Mouse (Mus musculus) granulocyte monocyte progenitor cell, adult 5-6 weeks (primary cell): ENCODE results near the gene Nppa. TPM values are rescaled to one million over a fixed set of nuclear protein-coding genes. Genes with fewer than 3 reads are reported as not detected.

Experiments used
- ATAC-seq: replicated peaks from 2 replicates; pipeline ENCODE4 v1.8.0; 2016; ENCODE audit warnings: mild to moderate bottlenecking, moderate TSS enrichment, inconsistent platforms; ENCODE audit not compliant: poor library complexity, severe bottlenecking
- total RNA-seq, 2 experiments: library from RNA; stranded (forward) in 1 of 2; stranded (reverse) in 1 of 2; fragments of 200-712, 200-1000 nt in 1 of 2; fragments of >200 nt in 1 of 2; fragmentation: Nextera tagmentation in 1 of 2; gene quantifications; 2 replicates each; pipeline ENCODE4 v1.2.3; 2014 to 2017

The Nppa gene
- total RNA-seq (2014; fragmentation: Nextera tagmentation) (not detected in 2 replicates), total RNA-seq (2017) (not detected in 2 replicates)

DNA sequence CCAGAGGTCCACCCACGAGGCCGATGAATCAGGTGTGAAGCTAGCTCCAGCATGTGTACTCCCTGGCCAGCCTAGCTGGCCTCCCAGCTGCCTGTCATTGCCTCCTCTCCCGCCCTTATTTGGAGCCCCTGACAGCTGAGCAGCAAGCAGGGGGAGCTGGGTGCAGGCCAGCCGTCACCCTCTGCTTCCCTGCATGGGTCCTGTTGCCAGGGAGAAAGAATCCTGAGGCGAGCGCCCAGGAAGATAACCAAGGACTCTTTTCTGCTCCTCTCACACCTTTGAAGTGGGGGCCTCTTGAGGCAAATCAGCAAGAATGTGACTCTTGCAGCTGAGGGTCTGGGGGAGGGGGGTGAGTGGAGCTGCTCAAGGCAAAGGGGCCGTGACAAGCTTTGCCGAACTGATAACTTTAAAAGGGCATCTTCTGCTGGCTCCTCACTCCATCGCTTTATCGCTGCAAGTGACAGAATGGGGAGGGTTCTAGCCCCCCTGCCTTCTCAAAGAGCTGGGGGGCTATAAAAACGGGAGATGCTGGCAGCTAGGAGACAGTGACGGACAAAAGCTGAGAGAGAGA lies at the start of gene Nppa:
Gene Nppa (plus strand): TSS at position 521 of the 571 bp plus-strand sequence.
- no peak for ATAC-seq

DNA sequence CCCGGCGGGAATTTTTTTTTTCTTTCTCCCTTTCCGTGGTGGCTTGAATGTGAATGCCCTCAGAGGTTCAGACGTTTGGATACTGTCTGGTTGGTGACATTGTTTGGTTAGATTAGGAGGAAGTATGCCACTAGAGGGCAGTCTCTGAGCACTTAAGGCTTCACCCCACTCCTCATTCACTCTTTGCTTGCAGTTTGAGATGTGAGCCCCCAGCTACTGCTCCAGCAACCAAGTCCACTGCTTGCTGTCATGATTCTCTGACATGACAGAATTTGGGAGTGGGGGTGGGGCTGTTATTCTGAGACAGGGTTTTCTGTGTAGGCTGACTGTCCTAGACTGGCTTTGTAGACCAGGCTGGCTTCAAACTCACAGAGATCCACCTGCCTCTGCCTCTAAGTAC lies 46.9 kb upstream of the Nppa start:
- peak; percentile 92 for ATAC-seq

DNA sequence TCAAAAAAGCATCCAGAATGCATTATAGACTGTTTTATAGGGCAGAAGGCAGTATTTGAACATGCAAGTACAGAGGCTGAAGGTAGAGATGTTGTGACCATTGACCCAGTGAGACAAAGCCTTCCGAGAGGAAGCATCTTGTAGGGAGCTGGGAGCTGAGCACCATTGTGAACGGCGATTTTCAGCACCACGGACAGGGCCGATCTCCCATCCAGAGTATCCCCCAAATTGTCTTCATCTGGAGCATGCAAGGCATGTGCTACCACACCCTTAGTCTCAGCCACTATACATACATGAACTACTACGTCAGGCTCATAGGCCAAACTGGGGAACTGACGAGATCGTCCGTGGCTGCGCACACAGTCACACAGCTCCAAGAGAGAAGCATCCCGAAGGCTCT lies 43.4 kb upstream of the Nppa start:
- peak; percentile 58 for ATAC-seq

DNA sequence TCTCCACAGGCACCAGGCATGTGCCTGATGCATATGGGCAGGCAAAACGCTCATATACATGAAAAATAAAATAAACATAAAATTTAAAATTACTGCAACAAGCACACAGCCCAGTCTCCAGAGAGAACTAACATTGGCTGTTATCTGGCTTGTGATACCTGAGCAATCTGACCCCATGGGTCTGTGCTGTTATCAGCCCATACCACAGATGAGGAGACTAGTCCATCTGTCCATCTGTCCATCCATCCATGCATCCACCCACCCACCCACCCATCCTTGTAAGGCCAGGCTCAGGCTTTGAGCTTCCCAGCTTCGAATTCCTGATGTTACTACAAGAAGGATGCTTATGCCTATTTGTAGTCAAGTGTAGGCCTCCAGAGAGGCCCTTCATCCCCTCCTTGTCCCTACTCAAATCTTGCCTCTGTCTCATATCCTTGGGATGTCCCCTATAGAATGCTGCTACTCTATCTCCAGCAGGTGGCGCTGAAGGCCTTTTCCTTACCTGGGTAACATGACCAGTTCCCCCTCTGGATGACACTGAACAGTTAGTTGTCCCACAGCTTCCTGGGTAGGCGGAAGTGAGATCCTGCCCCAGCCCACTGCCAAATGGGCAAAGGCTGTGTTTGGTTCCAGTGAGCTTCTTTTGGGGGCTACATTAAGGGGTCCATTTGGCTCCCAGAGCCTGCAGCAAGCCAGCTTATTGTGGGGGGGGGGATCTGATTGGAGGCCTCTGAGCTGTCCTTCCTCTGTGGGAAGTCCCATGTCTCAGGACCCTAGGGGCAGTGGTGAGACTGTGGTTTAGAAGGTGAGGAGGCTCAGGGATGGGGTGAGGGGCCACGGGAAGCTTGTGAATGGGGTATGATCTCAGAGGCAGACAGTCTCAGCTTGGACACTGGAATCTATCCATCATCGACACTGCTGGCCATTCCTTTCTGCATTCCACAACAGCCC lies 40.4 kb upstream of the Nppa start:
- ATAC-seq = peak; percentile 96

GRCm38 (mm10) chr4:147962781-147963180 lies 37.7 kb upstream of the Nppa start:
- no peak for ATAC-seq

- no peak for ATAC-seq
Observed at GRCm38 (mm10) chr4:147963623-147964022, 36.9 kb upstream of the Nppa start.

- no peak for ATAC-seq
Observed at GRCm38 (mm10) chr4:147965712-147966111, 34.8 kb upstream of the Nppa start.

DNA sequence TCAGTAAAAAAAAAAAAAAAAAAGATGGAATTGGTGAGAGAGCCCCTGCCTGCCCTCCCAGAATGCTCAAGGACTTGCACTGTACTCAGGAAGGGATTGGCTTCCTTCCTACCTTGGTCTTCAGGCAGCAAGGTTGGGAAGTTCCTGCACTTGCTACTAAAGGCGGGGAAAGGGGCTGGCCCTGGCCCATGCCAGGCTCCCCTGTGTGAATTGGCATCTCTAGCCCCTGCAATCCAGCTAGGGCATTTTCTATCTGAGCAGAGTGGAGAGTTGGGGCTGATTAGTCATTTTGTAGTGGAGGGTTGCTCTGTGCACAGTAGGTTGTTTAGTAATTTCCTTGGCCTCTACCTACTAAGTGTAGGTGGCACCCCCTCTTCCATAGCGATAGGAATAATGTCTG lies 31.7 kb upstream of the Nppa start:
- ATAC-seq = no peak

DNA sequence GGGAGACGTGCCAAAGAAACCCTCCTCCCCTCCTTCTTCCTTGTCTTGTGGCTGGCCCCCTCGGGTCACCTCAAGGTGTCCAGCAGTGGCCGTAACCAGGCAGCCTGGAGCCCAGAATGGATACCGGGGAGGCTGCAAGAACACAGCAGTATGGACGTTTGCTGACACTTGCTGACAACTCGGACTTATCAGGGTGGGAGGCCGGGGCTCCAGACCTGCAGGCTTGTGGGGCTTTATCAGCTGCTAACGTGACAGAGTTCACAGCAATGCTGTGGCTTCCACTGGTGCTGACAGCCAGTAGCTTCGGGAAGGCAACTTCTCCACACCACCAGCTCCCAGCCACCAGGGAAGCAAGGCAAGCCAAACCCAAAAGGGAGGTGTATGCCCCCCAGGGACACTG lies 31.2 kb upstream of the Nppa start:
- ATAC-seq = no peak

DNA sequence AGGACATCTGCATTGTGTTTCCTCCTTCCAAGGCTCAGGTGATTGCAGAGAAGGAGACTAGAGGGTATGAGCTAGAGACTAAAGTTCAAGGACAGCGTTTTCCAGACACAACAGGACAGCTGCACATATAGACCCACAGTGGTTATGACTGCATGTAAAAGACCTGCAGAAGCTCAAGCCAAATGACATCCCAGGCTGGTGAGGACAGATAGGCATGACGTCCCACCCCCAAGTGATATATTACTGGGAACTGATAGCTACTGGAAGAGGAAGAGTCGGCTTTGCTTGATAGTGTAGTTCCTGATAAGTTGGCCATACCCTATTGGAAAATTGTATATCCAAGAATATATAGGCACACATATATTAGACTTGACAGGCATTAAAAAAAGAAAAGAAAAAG lies 24.3 kb upstream of the Nppa start:
- ATAC-seq = no peak

DNA sequence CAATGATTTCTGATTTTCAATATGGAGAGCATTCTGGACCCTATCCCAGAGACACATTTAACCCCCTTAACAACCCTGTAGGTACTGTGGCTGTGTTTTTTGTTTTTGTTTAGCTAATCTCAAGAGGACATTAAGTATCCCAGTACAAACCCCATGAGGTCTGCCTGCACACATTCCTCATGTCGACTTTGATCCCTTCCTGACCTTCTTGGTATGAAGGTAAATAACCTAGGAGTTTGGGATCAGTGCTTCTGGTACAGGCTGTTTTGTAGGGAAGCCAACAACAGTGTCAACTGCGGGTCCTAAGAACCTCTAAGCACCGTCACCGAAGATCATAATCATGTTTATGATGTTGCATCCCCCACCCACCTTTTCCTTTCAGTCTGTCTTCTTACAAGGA lies 22.8 kb upstream of the Nppa start:
- no peak for ATAC-seq

DNA sequence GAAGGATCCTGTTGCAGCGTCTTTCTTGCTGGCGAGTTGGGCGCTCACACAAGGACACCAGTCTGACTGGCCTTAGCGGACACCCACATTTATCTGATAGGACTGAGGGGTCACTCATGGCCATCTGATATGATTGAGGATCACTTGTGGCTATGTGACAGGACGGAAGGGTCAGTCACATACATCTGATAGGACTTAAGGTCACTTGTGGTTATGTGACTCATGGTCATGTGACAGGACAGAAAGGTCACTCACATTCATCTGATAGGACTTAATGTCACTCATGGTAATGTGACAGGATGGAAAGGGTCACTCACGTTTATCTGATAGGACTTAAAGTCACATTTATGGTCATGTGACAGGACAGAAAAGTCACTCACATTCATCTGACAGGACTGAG lies 22.1 kb upstream of the Nppa start:
- ATAC-seq = no peak

DNA sequence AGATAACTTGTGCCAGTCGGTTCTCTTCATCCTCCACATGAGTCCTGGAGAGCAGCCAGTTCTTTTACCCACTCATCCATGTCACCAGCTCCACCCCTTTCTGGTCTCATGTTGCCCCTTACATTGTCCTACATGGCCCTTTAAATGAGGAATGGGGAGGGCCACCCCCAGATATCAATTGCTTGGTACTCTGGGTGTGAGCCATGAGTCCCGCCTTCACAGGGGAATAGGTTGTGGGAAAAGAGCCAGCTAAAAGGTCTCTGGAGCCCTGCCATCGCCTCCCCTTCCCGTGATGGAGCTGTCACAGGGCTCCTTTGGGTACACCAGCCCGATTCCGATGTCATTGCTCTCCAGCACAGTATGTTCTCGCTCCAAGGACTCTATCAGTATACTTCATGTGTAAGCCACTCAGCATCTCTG lies 21.1 kb upstream of the Nppa start:
- no peak for ATAC-seq

DNA sequence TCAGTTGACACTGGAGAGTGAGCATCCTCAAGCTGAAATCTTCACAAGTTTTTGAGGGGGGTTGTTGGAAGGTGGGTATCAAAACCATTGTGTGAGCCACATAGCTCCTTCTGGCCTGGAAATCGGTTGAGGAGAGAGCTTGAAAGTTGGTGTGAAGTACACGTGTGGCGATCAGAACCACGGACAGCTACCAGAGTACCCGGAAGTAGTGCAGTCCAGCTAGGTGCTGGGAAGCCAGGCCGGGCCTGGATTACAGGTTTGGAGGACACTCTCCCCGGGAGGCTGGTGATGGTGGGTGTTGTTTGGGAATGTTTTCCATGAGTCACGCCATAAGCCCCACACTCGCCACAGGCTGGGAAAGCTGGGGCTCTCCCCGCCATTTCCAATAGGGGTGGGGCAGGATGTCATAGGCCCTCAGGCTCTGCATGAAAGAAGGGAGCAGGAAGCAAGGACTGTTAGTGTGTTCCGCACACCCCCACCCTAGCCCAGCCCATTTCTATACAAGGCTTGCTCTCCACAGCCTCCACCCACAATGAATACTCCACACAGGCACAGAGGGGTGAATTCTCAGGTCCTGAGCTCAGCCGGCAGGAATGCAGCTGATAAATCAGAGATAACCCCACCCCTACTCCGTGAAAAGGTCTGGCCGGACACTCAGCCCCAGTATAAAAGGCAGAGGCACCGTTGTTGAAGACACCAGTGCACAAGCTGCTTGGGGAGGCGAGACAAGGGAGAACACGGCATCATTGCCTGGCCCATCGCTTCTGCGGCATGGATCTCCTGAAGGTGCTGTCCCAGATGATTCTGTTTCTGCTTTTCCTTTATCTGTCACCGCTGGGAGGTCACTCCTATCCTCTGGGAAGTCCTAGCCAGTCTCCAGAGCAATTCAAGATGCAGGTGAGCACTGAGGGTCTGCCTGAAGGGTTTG lies 15.1 kb upstream of the Nppa start, which contains the start of gene Nppb:
Gene Nppb (plus strand): TSS at position 584 of the 928 bp plus-strand sequence.
- peak; percentile 90 for ATAC-seq

DNA sequence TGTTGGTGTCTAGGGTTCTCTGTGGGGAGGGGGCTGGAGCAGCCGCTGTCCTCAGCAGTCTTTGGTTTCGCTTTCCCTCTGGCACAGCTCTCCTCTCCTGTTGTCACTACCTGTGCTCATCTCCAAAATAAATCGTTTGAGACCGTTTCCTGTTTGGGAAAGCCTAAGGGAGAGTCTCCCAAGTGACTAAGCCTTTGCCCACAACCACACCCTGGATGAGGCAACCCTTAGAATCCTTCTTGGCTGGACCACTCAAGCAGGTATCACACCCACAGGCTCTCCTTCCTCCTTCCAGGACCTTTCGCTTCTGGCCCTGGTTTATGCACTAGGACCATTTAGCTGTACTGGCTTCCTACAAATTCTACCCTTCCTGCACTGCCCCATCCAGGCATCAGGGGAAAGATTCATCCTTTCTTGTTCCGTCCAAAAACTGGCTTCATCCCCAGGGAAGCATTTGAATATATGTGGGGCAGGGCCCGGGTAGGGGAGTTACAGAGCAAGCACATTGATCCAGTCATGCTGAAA lies 6.9 kb upstream of the Nppa start:
- no peak for ATAC-seq

DNA sequence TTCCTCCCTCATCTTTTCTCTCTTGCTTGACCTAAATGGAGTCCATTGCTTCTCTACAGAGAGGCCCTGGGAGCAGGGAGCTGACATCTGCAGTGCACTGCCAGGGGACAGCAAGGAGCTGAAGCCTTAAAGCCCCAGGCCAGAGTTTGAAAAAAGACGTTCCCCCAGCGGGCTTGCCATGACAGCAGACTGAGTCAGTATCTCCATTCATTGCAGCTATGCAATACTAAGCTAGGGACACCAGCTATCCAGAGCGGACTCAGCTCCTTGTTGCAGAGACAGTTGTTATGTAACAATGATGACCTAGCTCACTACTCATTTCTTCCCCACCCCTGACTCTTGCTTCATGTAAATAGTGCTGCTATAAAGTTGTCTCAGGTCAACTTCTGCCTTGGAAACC lies 5.2 kb upstream of the Nppa start:
- no peak for ATAC-seq

- ATAC-seq = no peak
Observed at GRCm38 (mm10) chr4:148001013-148001789, 679 bp downstream of the Nppa start.

DNA sequence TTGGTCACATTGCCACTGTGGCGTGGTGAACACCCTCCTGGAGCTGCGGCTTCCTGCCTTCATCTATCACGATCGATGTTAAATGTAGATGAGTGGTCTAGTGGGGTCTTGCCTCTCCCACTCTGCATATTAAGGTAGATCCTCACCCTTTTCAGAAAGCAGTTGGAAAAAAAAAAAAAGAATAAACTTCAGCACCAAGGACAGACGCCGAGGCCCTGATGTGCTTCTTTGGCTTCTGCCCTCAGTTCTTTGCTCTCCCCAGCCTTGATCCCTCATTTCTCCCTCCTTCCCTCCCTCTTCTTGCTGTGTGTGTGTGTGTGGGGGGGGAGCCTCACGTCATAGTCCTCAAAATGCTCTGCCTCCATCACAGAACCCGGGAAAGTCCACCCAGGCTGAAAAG lies 1.3 kb downstream of the Nppa start:
- ATAC-seq = no peak

DNA sequence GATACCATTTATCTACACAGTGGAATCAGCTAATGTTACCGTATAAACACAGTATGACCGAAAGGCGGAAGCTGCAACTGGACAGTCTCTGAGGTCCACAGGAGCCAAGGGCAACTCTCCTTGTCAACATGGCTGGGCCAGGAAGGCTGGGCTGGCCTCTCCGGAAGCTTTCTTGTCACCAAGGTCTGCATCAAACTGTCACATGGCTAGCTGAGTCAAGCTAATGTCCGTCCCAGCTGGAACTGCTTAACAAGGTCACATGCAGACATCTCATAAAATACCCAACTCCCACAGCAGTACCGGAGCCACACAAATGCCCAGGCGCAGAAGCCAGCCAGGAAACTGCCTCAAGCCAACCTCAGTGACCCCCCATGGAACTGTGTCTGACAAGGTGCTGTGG lies 3.8 kb downstream of the Nppa start:
- ATAC-seq = no peak

- peak; percentile 56; the same call in 1 of the 2 replicates for ATAC-seq
Observed at GRCm38 (mm10) chr4:148008412-148008811, 7.9 kb downstream of the Nppa start.
